Mouse (Mus musculus) testis, adult 2 months (tissue): Measurements from ENCODE around the gene Zfp341. TPM values are rescaled to one million over a fixed set of nuclear protein-coding genes. Genes with fewer than 3 reads are reported as not detected.

Experiments used
- H3K27ac ChIP-seq: fragments of 200-500 bp; 2 replicates; pipeline ENCODE4 v1.5.1; 2012; ENCODE audit warnings: low read depth, low read length; ENCODE audit not compliant: control insufficient read depth, insufficient read depth
- H3K27me3 ChIP-seq: fragments of 200-500 bp; 2 replicates; pipeline ENCODE4 v1.6.1; 2012; ENCODE audit warnings: mild to moderate bottlenecking, low read length, moderate library complexity; ENCODE audit not compliant: control insufficient read depth, insufficient read depth
- H3K36me3 ChIP-seq: fragments of 200-500 bp; 2 replicates; pipeline ENCODE4 v1.6.1; 2012; ENCODE audit warnings: mild to moderate bottlenecking, low read length; ENCODE audit not compliant: control insufficient read depth, insufficient read depth
- H3K4me1 ChIP-seq: fragments of 200-500 bp; 2 replicates; pipeline ENCODE4 v1.6.1; 2012; ENCODE audit warnings: low read length; ENCODE audit not compliant: control insufficient read depth, insufficient read depth
- H3K4me3 ChIP-seq: fragments of 200-500 bp; 2 replicates; pipeline ENCODE4 v1.5.1; 2012; ENCODE audit warnings: low read depth, mild to moderate bottlenecking, low read length, moderate library complexity, mixed read lengths; ENCODE audit not compliant: control insufficient read depth
- CTCF ChIP-seq: fragments of 200-500 bp; IDR thresholded peaks from 2 replicates; pipeline ENCODE4 v1.5.1; 2012; ENCODE audit warnings: low read depth, mild to moderate bottlenecking, inconsistent platforms, low read length, moderate library complexity; ENCODE audit not compliant: control insufficient read depth, insufficient read depth, insufficient replicate concordance
- POLR2A ChIP-seq: fragments of 200-500 bp; IDR thresholded peaks from 2 replicates; pipeline ENCODE4 v1.6.1; 2012; ENCODE audit warnings: low read depth, mild to moderate bottlenecking, inconsistent platforms, low read length, moderate library complexity; ENCODE audit not compliant: control insufficient read depth
- polyA plus RNA-seq: library from polyadenylated mRNA; depleted of rRNA; stranded (reverse); fragments of >200 nt; gene quantifications from 2 replicates; pipeline ENCODE4 v1.2.3, GENCODE M21; 2012

Zfp341 gene
- polyA plus RNA-seq, 1 experiment: 1.1 TPM

DNA sequence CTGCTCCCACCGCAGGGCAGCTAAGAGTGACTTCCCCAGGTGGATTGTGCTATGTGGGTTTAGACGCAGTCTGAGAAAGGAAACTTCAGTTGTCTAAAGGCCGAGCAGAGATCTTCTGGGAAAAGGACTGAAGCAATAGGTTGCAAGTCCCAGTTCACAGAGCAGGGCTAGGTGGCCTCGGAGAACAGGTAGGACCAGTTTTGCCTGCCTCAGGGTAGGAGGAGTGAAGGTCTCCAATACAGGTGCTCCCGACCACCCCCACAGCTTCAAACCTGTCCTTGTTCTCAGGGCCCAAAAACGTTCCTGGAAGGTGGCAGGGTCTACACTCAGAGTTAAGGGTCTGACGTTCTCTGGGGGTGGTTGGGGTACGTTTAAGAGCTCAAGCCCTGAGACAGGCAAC is 38.3 kb downstream of the Zfp341 start, which contains the start of gene Chmp4b:
Chmp4b (plus strand) TSS at position 343 of the 400 bp plus-strand sequence.
- no peak for TF ChIP-seq POLR2A
- TF ChIP-seq CTCF: no peak
- H3K4me3 ChIP-seq: peak within 1 kb of the TSS; percentile 35
- H3K4me1 ChIP-seq: peaks cover 2% of the 10 kb centered on the region
- no peaks in the 10 kb centered on the region for H3K36me3 ChIP-seq
- no peak within 1 kb of the TSS for H3K27ac ChIP-seq
- H3K27me3 ChIP-seq: no peaks in the 10 kb centered on the region

DNA sequence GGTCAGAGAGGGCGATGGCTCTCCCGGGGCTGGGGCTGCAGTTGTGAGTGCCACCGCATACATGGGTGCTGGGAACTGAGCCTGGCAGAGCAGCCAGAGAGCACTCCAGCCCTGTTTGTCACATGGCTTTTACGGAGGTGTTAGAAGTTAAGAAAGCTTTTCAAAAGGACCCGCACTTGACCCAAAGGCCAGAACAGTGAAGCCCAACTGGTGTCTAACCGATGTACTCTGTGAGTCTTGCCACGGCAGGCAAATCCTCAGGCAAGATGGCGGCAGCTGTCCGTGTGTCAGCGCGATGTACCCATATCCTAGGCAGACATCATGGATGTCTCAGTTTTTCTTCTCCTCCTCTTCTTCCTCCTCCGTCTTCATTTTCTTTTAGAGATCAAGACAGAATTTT is 41.9 kb downstream of the Zfp341 start:
- no peak for TF ChIP-seq POLR2A
- TF ChIP-seq CTCF: no peak
- Histone ChIP-seq H3K4me3 (no peak overlapping the region; the same call in 1 of the 2 replicates), H3K27me3 (no peaks in the 10 kb centered on the region), H3K4me1 (peaks cover 7% of the 10 kb centered on the region), H3K27ac (no peak overlapping the region), H3K36me3 (no peaks in the 10 kb centered on the region)

DNA sequence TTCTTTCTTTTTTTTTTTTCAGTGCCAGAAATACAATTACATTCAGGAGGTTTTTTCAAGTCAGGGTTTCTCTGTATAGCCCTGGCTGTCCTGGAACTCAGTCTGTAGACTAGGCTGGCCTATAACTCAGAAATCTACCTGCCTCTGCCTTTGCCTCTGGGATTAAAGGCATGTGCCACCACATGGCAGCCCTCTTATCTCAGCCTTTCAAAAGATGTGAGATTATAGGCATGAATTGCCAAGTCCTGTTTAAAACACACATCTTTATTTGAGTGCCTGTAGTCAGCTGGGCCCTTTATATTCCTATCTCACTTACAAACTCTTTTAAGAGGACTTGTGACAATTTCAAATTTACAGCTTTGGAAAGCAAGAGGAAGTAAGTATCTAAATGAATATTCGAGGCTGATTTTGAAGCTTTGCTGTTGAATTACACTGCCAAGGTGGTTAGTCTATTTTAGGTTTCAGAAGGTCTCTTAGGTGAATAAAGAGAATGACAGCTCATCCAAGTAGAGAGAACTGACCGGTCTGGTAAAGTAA is 42.8 kb downstream of the Zfp341 start:
- TF ChIP-seq POLR2A: no peak
- no peak for TF ChIP-seq CTCF
- Histone ChIP-seq H3K4me3 (no peak overlapping the region), H3K4me1 (peaks cover 7% of the 10 kb centered on the region), H3K27ac (no peak overlapping the region), H3K27me3 (no peaks in the 10 kb centered on the region), H3K36me3 (no peaks in the 10 kb centered on the region)

DNA sequence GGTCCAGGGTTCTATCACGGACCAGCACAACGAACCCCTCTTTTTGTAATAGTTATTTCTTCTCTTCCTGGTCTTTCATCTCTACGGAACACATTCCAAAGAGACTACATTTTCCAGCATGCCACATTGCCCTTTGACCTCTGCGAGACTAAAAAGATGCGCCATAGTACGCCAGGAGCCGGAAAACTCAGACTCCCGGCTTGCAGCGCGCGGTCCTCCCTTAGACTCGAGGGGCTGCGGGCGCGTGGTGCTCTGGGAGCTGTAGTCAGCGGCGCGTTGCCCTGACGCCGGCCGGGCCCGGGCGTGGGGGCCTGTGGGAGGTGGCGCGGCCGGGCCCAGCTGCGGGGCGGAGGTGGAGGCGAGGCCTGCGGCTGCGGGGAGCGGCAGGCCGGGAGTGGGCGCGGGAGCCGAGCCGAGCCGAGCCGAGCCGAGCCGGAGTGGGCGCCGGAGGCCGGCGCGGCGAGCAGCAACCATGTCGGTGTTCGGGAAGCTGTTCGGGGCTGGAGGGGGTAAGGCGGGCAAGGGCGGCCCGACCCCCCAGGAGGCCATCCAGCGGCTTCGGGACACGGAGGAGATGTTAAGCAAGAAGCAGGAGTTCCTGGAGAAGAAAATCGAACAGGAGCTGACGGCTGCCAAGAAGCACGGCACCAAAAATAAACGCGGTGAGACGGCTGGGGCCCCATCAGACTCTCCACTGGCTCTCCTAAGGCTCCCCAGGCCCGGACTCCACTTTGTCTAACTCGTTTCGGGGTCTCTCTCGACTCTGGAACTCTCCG is 43.8 kb downstream of the Zfp341 start:
- H3K4me1 ChIP-seq: peaks cover 7% of the 10 kb centered on the region
- peak overlapping the region; percentile 55 for H3K27ac ChIP-seq
- TF ChIP-seq CTCF (no peak), POLR2A (peak; percentile 55; the same call in 1 of the 2 replicates)
- peak overlapping the region; percentile 88 for H3K4me3 ChIP-seq
- no peaks in the 10 kb centered on the region for H3K27me3 ChIP-seq
- no peaks in the 10 kb centered on the region for H3K36me3 ChIP-seq

DNA sequence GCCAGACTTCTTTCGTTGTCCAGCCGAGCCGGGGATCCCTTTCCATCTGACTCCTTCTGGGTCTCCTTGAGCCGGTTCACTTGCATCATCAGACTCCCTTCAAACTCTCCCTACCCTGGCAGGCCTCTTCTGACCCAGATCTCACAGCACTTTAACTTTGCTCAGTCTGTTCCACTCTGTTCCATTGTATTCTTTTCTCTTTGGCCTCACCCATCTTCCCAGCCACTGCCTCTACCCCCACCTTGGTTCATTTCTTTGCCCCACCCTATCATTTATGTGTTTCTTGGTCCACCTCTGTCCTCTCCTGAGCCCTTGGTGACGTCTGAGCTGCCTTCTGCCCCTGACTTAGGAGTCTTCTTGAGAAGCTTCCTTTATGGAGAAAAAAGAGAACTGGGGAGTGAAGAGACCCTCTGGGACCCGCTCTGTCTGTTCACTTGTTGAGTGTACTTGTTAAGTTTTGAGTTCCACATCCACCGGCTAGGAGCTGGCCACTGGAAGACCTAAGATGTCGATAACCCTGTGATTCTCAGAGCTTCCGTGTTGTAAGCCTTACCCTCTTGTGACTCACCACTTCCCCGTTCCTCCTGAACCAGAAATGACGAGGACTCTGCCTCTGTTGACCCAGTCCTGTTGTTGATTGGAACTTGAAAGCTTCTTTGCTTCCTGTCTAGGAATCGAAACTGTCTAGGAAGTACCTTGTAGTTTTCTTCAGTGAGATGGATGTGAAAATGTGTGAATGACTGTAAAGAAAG is 44.6 kb downstream of the Zfp341 start:
- TF ChIP-seq CTCF (no peak), POLR2A (no peak)
- peak overlapping the region; percentile 88 for H3K4me3 ChIP-seq
- H3K27me3 ChIP-seq: no peaks in the 10 kb centered on the region
- H3K4me1 ChIP-seq: peaks cover 7% of the 10 kb centered on the region
- H3K36me3 ChIP-seq: no peaks in the 10 kb centered on the region
- peak overlapping the region; percentile 55 for H3K27ac ChIP-seq

DNA sequence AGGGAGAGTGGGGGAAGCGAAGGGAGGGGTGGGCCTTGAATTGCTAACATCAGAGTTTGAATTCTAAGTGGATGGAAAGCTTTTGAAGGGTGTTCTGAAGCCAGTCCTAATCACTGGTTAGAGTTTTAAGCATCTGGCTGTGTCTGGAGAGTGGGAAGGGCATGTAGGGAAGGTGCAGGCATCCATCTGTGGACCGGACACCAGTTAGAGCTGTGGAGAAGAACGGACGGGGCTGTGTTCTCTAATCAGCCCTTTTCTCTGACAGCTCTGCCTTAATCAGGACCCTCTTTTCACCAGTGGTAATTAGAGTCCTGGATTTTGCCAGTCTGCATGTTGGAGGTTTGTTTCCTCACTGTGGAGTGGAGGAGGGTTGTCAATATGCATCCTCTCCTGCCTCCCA is 46.0 kb downstream of the Zfp341 start:
- H3K36me3 ChIP-seq: no peaks in the 10 kb centered on the region
- H3K4me3 ChIP-seq: peak overlapping the region; percentile 14; the same call in 1 of the 2 replicates
- H3K27ac ChIP-seq: no peak overlapping the region
- H3K4me1 ChIP-seq: peaks cover 7% of the 10 kb centered on the region
- TF ChIP-seq POLR2A: no peak
- TF ChIP-seq CTCF: no peak
- no peaks in the 10 kb centered on the region for H3K27me3 ChIP-seq

DNA sequence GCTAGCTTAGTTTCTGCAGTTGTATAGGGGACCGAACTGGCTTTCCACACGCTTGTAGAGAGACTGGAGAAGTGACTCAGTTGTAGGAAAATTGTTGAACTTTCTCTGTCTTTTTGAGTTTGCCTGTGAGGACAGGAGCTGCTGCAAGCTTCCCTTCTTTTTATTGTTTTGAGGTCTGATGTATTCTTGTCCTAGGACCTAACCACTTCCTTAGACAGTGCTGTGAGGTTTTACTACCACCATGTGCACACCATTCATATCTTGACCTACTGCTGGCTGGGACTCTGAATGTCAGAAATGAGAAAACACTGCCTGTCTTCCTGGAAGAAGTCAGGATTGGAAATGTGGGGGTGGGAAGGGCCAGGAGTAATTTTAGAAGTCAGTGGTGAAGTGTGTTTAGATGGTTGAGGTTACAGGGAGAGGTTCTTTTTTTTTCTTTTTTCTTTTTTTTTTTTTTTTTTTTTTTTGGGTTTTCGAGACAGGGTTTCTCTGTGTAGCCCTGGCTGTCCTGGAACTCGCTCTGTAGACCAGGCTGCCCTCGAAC is 46.5 kb downstream of the Zfp341 start:
- no peaks in the 10 kb centered on the region for H3K27me3 ChIP-seq
- H3K27ac ChIP-seq: no peak overlapping the region
- H3K4me1 ChIP-seq: peaks cover 7% of the 10 kb centered on the region
- TF ChIP-seq CTCF (no peak), POLR2A (no peak)
- no peaks in the 10 kb centered on the region for H3K36me3 ChIP-seq
- no peak overlapping the region for H3K4me3 ChIP-seq
